Mouse (Mus musculus): ENCODE measurements around the gene Smim4. TPM values are rescaled to one million over a fixed set of nuclear protein-coding genes. Genes with fewer than 3 reads are reported as not detected.
A peak's percentile ranks its signal among the peaks of the same experiment; 100 is the strongest.

Smim4 gene
- polyA plus RNA-seq, 1 experiment from 2014 or later: 38.4 TPM

GRCm38 (mm10) chr14:31129326-31130235 is 825 bp upstream of the Smim4 start:
- no peaks in the 10 kb centered on the region for H3K27me3 ChIP-seq (ENCODE audit: control insufficient read depth, insufficient read depth, low read depth, low read length)
- H3K36me3 ChIP-seq (ENCODE audit: control insufficient read depth, insufficient read depth, low read length): no peaks in the 10 kb centered on the region
- peak overlapping the region; percentile 52 for H3K4me2 ChIP-seq (ENCODE audit: low read length)
- peak overlapping the region; percentile 41; the same call in 1 of the 2 replicates for H3K9ac ChIP-seq (ENCODE audit: low read depth, low read length)
- peaks cover 53% of the 10 kb centered on the region for H3K4me1 ChIP-seq (ENCODE audit: control insufficient read depth, insufficient read depth, low read length)
- H3K4me3 ChIP-seq (ENCODE audit: low read depth, low read length): peak overlapping the region; percentile 83
- ATAC-seq: no peak
- 66% methylated on average over 15 of the region's 15 CpGs for WGBS
- peak overlapping the region; percentile 89 for H3K27ac ChIP-seq (ENCODE audit: low read length)
- H3K9me3 ChIP-seq (replicated peaks; ENCODE audit: control insufficient read depth, low read length, poor library complexity, severe bottlenecking): no peaks in the 10 kb centered on the region

GRCm38 (mm10) chr14:31128101-31128825 is 493 bp downstream of the Smim4 start:
- H3K4me3 ChIP-seq (ENCODE audit: low read depth, low read length): peak overlapping the region; percentile 83
- no peaks in the 10 kb centered on the region for H3K36me3 ChIP-seq (ENCODE audit: control insufficient read depth, insufficient read depth, low read length)
- H3K4me1 ChIP-seq (ENCODE audit: control insufficient read depth, insufficient read depth, low read length): peaks cover 46% of the 10 kb centered on the region
- ATAC-seq: peak; percentile 11
- H3K27me3 ChIP-seq (ENCODE audit: control insufficient read depth, insufficient read depth, low read depth, low read length): no peaks in the 10 kb centered on the region
- H3K27ac ChIP-seq (ENCODE audit: low read length): peak overlapping the region; percentile 79
- H3K9me3 ChIP-seq (replicated peaks; ENCODE audit: control insufficient read depth, low read length, poor library complexity, severe bottlenecking): no peaks in the 10 kb centered on the region
- H3K4me2 ChIP-seq (ENCODE audit: low read length): peak overlapping the region; percentile 88
- WGBS: under 1% methylated on average over 23 of the region's 23 CpGs
- H3K9ac ChIP-seq (ENCODE audit: low read depth, low read length): peak overlapping the region; percentile 82

GRCm38 (mm10) chr14:31126826-31127225 is 1.9 kb downstream of the Smim4 start:
- 91% methylated on average over 8 of the region's 8 CpGs for WGBS
- ATAC-seq: no peak
- no peak overlapping the region for H3K4me2 ChIP-seq (ENCODE audit: low read length)
- H3K4me1 ChIP-seq (ENCODE audit: control insufficient read depth, insufficient read depth, low read length): peaks cover 33% of the 10 kb centered on the region
- H3K27me3 ChIP-seq (ENCODE audit: control insufficient read depth, insufficient read depth, low read depth, low read length): no peaks in the 10 kb centered on the region
- H3K27ac ChIP-seq (ENCODE audit: low read length): no peak overlapping the region
- H3K36me3 ChIP-seq (ENCODE audit: control insufficient read depth, insufficient read depth, low read length): peaks cover 2% of the 10 kb centered on the region; the same call in 1 of the 2 replicates
- no peak overlapping the region for H3K4me3 ChIP-seq (ENCODE audit: low read depth, low read length)
- no peak overlapping the region for H3K9ac ChIP-seq (ENCODE audit: low read depth, low read length)
- no peaks in the 10 kb centered on the region for H3K9me3 ChIP-seq (replicated peaks; ENCODE audit: control insufficient read depth, low read length, poor library complexity, severe bottlenecking)

GRCm38 (mm10) chr14:31125106-31126075 is 3.4 kb downstream of the Smim4 start:
- H3K4me2 ChIP-seq (ENCODE audit: low read length): no peak overlapping the region
- H3K4me1 ChIP-seq (ENCODE audit: control insufficient read depth, insufficient read depth, low read length): peaks cover 32% of the 10 kb centered on the region
- WGBS: 71% methylated on average over 9 of the region's 9 CpGs
- H3K9ac ChIP-seq (ENCODE audit: low read depth, low read length): no peak overlapping the region
- H3K4me3 ChIP-seq (ENCODE audit: low read depth, low read length): no peak overlapping the region
- H3K9me3 ChIP-seq (replicated peaks; ENCODE audit: control insufficient read depth, low read length, poor library complexity, severe bottlenecking): no peaks in the 10 kb centered on the region
- ATAC-seq: no peak
- peaks cover 11% of the 10 kb centered on the region for H3K36me3 ChIP-seq (ENCODE audit: control insufficient read depth, insufficient read depth, low read length)
- no peak overlapping the region for H3K27ac ChIP-seq (ENCODE audit: low read length)
- no peaks in the 10 kb centered on the region for H3K27me3 ChIP-seq (ENCODE audit: control insufficient read depth, insufficient read depth, low read depth, low read length)

GRCm38 (mm10) chr14:31115522-31115921 is 13.2 kb downstream of the Smim4 start:
- Histone ChIP-seq H3K9ac (ENCODE audit: low read depth, low read length) (no peak overlapping the region), H3K27ac (ENCODE audit: low read length) (no peak overlapping the region), H3K27me3 (ENCODE audit: control insufficient read depth, insufficient read depth, low read depth, low read length) (no peaks in the 10 kb centered on the region), H3K4me2 (ENCODE audit: low read length) (no peak overlapping the region), H3K9me3 (replicated peaks; ENCODE audit: control insufficient read depth, low read length, poor library complexity, severe bottlenecking) (no peaks in the 10 kb centered on the region), H3K4me3 (ENCODE audit: low read depth, low read length) (no peak overlapping the region), H3K4me1 (ENCODE audit: control insufficient read depth, insufficient read depth, low read length) (no peaks in the 10 kb centered on the region), H3K36me3 (ENCODE audit: control insufficient read depth, insufficient read depth, low read length) (peaks cover 16% of the 10 kb centered on the region)
- no peak for ATAC-seq
- WGBS: 81% methylated on average over 2 of the region's 2 CpGs

- H3K4me1 ChIP-seq (ENCODE audit: control insufficient read depth, insufficient read depth, low read length): no peaks in the 10 kb centered on the region
- no peak overlapping the region for H3K4me3 ChIP-seq (ENCODE audit: low read depth, low read length)
- H3K27me3 ChIP-seq (ENCODE audit: control insufficient read depth, insufficient read depth, low read depth, low read length): no peaks in the 10 kb centered on the region
- H3K36me3 ChIP-seq (ENCODE audit: control insufficient read depth, insufficient read depth, low read length): peaks cover 14% of the 10 kb centered on the region
- H3K9ac ChIP-seq (ENCODE audit: low read depth, low read length): no peak overlapping the region
- WGBS: 90% methylated on average over 3 of the region's 3 CpGs
- no peak overlapping the region for H3K4me2 ChIP-seq (ENCODE audit: low read length)
- H3K9me3 ChIP-seq (replicated peaks; ENCODE audit: control insufficient read depth, low read length, poor library complexity, severe bottlenecking): no peaks in the 10 kb centered on the region
- no peak overlapping the region for H3K27ac ChIP-seq (ENCODE audit: low read length)
- no peak for ATAC-seq
These were observed 14.7 kb downstream of the Smim4 start for GRCm38 (mm10) chr14:31114011-31114410.

- Histone ChIP-seq H3K27me3 (ENCODE audit: control insufficient read depth, insufficient read depth, low read depth, low read length) (no peaks in the 10 kb centered on the region), H3K36me3 (ENCODE audit: control insufficient read depth, insufficient read depth, low read length) (peaks cover 20% of the 10 kb centered on the region), H3K9me3 (replicated peaks; ENCODE audit: control insufficient read depth, low read length, poor library complexity, severe bottlenecking) (no peaks in the 10 kb centered on the region), H3K4me1 (ENCODE audit: control insufficient read depth, insufficient read depth, low read length) (no peaks in the 10 kb centered on the region), H3K9ac (ENCODE audit: low read depth, low read length) (no peak overlapping the region), H3K4me3 (ENCODE audit: low read depth, low read length) (no peak overlapping the region), H3K27ac (ENCODE audit: low read length) (no peak overlapping the region), H3K4me2 (ENCODE audit: low read length) (no peak overlapping the region)
- ATAC-seq: no peak
- 90% methylated on average over 5 of the region's 5 CpGs for WGBS
These were observed 16.6 kb downstream of the Smim4 start for GRCm38 (mm10) chr14:31112187-31112586.

- Histone ChIP-seq H3K27ac (ENCODE audit: low read length) (no peak overlapping the region), H3K4me3 (ENCODE audit: low read depth, low read length) (no peak overlapping the region), H3K27me3 (ENCODE audit: control insufficient read depth, insufficient read depth, low read depth, low read length) (no peaks in the 10 kb centered on the region), H3K4me2 (ENCODE audit: low read length) (no peak overlapping the region), H3K9me3 (replicated peaks; ENCODE audit: control insufficient read depth, low read length, poor library complexity, severe bottlenecking) (no peaks in the 10 kb centered on the region), H3K9ac (ENCODE audit: low read depth, low read length) (no peak overlapping the region), H3K4me1 (ENCODE audit: control insufficient read depth, insufficient read depth, low read length) (no peaks in the 10 kb centered on the region), H3K36me3 (ENCODE audit: control insufficient read depth, insufficient read depth, low read length) (peaks cover 27% of the 10 kb centered on the region)
- no peak for ATAC-seq
- WGBS: 82% methylated on average over 3 of the region's 3 CpGs
These were observed 18.1 kb downstream of the Smim4 start for GRCm38 (mm10) chr14:31110613-31111012.
